Mouse (Mus musculus): ENCODE data around the gene Dact3. TPM values are rescaled to one million over a fixed set of nuclear protein-coding genes. Genes with fewer than 3 reads are reported as not detected.

Gene Dact3
- polyA plus RNA-seq, 2 experiments, result 11.5 to 64.3 TPM

DNA sequence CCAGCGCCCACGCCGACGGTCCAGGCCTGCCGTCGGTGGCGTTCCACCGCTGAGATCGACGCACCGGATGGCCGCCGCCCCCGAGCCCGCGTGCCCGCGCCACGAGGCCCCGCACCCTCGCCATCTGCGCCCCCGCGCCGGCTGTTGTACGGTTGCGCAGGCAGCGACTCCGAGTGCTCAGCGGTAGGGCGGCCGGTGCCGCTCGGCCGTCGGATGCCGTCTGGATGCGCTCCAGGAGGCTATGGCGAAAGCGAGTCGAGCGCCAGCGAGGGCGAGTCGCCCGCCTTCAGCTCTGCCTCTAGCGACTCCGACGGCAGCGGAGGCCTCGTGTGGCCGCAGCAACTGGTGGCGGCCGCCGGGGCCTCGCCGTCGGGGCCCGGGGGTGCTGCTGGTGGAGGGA is 10.8 kb downstream of the Dact3 start:
- peaks cover 9% of the 10 kb centered on the region for H3K9me3 ChIP-seq (ENCODE audit: control insufficient read depth, low read length)
- H3K27me3 ChIP-seq (ENCODE audit: control insufficient read depth, insufficient read depth, low read length), result no peaks in the 10 kb centered on the region
- peak overlapping the region; percentile 21 for H3K4me3 ChIP-seq (replicated peaks; ENCODE audit: low read length)
- WGBS, result 55% methylated on average over 49 of the region's 59 CpGs
- H3K36me3 ChIP-seq (ENCODE audit: control insufficient read depth, insufficient read depth, low read length), result peaks cover 71% of the 10 kb centered on the region
- DNase-seq (ENCODE audit: low spot score) (no peak), ATAC-seq (ENCODE audit: low FRiP score, low read depth) (no peak)
- H3K9ac ChIP-seq (ENCODE audit: low read depth, low read length, severe bottlenecking), result no peak overlapping the region
- no peak overlapping the region for H3K27ac ChIP-seq (replicated peaks; ENCODE audit: low read depth, low read length)
- no peak for TF ChIP-seq POLR2A (IDR thresholded peaks at IDR 0.05; ENCODE audit: borderline replicate concordance, extremely low read depth, insufficient read depth, insufficient read length)
- H3K4me2 ChIP-seq (replicated peaks; ENCODE audit: low read depth, low read length, severe bottlenecking), result no peak overlapping the region
- 0 out of 2 replicates have a peak, but pooled peaks cover 4% of the 10 kb centered on the region for H3K4me1 ChIP-seq (ENCODE audit: control insufficient read depth, insufficient read depth, low read length)

DNA sequence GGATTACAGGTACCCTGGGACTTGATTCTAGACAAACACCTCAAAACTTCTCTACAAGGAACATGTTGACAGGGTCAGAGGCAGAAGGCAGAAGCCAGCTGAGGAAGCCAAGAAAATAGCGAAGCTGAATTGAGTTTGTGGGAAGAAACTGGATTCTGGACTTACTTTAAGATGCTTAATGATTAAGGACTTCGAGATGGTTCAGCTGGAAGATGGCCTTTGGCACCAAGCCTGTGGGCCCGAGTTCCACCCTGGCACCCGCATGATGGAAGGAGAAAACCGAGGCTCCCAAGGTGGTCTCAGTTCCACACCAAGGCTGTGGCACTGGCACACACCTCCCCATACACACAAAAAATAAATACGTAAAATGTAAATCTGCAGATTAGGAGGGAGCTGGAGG is 15.4 kb downstream of the Dact3 start:
- no peak for TF ChIP-seq POLR2A (IDR thresholded peaks at IDR 0.05; ENCODE audit: borderline replicate concordance, extremely low read depth, insufficient read depth, insufficient read length)
- Histone ChIP-seq H3K27ac (replicated peaks; ENCODE audit: low read depth, low read length) (peak overlapping the region; percentile 90), H3K9me3 (ENCODE audit: control insufficient read depth, low read length) (peaks cover 7% of the 10 kb centered on the region), H3K9ac (ENCODE audit: low read depth, low read length, severe bottlenecking) (peak overlapping the region; percentile 45), H3K36me3 (ENCODE audit: control insufficient read depth, insufficient read depth, low read length) (peaks cover 32% of the 10 kb centered on the region), H3K4me1 (ENCODE audit: control insufficient read depth, insufficient read depth, low read length) (peaks cover 34% of the 10 kb centered on the region), H3K4me2 (replicated peaks; ENCODE audit: low read depth, low read length, severe bottlenecking) (peak overlapping the region; percentile 71), H3K27me3 (ENCODE audit: control insufficient read depth, insufficient read depth, low read length) (no peaks in the 10 kb centered on the region), H3K4me3 (replicated peaks; ENCODE audit: low read length) (peak overlapping the region; percentile 30)
- ATAC-seq (ENCODE audit: low FRiP score, low read depth), result peak; percentile 2
- DNase-seq (ENCODE audit: low spot score), result no peak
- 13% methylated on average over 6 of the region's 6 CpGs for WGBS

DNA sequence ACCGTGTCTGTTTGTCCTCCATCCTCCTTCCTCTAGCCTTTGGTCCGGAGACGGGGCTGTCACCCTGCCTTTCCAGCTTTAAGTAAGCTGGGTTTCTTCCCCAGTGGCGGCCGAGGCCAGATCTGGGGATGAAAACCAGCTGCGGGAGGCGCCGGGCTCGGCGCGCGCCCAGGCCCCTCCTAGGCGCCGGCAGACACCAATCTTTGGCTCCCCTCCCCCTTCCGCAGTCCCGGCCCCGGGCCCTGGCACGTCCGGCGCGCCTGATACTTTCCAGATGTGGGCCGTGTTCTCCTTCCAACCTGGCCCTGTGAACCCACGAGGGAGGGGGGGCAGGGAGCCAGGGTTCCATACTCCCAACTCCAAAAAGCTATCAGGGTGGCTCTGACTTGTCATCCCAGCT is 15.8 kb downstream of the Dact3 start:
- Histone ChIP-seq H3K9me3 (ENCODE audit: control insufficient read depth, low read length) (peaks cover 3% of the 10 kb centered on the region), H3K9ac (ENCODE audit: low read depth, low read length, severe bottlenecking) (peak overlapping the region; percentile 45), H3K4me1 (ENCODE audit: control insufficient read depth, insufficient read depth, low read length) (peaks cover 34% of the 10 kb centered on the region), H3K27ac (replicated peaks; ENCODE audit: low read depth, low read length) (peak overlapping the region; percentile 90), H3K27me3 (ENCODE audit: control insufficient read depth, insufficient read depth, low read length) (no peaks in the 10 kb centered on the region), H3K4me3 (replicated peaks; ENCODE audit: low read length) (peak overlapping the region; percentile 30), H3K36me3 (ENCODE audit: control insufficient read depth, insufficient read depth, low read length) (peaks cover 28% of the 10 kb centered on the region), H3K4me2 (replicated peaks; ENCODE audit: low read depth, low read length, severe bottlenecking) (peak overlapping the region; percentile 71)
- TF ChIP-seq POLR2A (IDR thresholded peaks at IDR 0.05; ENCODE audit: borderline replicate concordance, extremely low read depth, insufficient read depth, insufficient read length), result peak; percentile 74; the same call in 1 of the 2 replicates
- DNase-seq (ENCODE audit: low spot score) (peak; percentile 93), ATAC-seq (ENCODE audit: low FRiP score, low read depth) (peak; percentile 86)
- 2% methylated on average over 23 of the region's 23 CpGs for WGBS

DNA sequence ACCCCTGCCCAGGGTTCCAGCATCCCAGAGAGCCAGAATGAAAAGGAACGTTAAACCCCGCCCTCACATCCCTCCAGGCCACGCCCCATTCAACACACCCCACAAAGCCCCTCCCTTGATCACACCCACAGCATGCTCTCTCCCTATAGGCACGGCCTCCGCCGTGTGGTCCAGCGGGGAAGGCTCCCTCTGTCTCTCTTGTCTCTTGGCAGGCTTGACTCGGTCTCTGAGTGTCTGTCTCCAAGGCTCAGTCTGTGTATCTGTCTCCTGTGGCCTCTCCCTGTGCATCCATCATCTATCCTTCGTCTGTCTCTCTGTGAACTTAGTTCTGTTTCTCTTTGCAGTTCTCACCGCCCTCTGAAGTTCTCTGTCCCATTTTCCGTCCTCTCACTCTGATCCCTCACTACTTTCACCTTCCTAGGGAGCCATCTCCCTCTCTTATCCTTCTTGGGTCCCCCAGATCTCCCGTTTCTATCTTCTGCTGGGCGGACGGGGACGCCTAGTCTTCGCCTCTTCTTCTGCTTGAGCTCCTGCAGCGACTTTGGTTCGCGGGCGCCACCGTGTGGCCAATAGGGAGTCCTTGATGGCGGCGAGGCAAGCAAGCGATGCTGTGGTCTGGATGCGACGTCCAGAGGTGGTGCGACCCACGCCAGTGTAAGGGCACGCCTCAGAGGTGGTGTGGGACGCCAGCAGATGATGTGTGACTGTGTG is 16.7 kb downstream of the Dact3 start, which contains the start of gene Gng8:
Gene Gng8 (plus strand): TSS at position 146 of the 711 bp plus-strand sequence.
- ATAC-seq (ENCODE audit: low FRiP score, low read depth) (peak; percentile 86), DNase-seq (ENCODE audit: low spot score) (peak; percentile 89)
- Histone ChIP-seq H3K27ac (replicated peaks; ENCODE audit: low read depth, low read length) (peak within 1 kb of the TSS; percentile 90), H3K36me3 (ENCODE audit: control insufficient read depth, insufficient read depth, low read length) (peaks cover 19% of the 10 kb centered on the region), H3K4me2 (replicated peaks; ENCODE audit: low read depth, low read length, severe bottlenecking) (peak within 1 kb of the TSS; percentile 71), H3K4me3 (replicated peaks; ENCODE audit: low read length) (peak within 1 kb of the TSS; percentile 30), H3K9ac (ENCODE audit: low read depth, low read length, severe bottlenecking) (peak within 1 kb of the TSS; percentile 45), H3K27me3 (ENCODE audit: control insufficient read depth, insufficient read depth, low read length) (no peaks in the 10 kb centered on the region), H3K4me1 (ENCODE audit: control insufficient read depth, insufficient read depth, low read length) (peaks cover 34% of the 10 kb centered on the region), H3K9me3 (ENCODE audit: control insufficient read depth, low read length) (no peaks in the 10 kb centered on the region)
- TF ChIP-seq POLR2A (IDR thresholded peaks at IDR 0.05; ENCODE audit: borderline replicate concordance, extremely low read depth, insufficient read depth, insufficient read length), result 0 out of 2 replicates have a peak, but pooled peaks have one; percentile 7
- 1% methylated on average over 30 of the region's 30 CpGs for WGBS

DNA sequence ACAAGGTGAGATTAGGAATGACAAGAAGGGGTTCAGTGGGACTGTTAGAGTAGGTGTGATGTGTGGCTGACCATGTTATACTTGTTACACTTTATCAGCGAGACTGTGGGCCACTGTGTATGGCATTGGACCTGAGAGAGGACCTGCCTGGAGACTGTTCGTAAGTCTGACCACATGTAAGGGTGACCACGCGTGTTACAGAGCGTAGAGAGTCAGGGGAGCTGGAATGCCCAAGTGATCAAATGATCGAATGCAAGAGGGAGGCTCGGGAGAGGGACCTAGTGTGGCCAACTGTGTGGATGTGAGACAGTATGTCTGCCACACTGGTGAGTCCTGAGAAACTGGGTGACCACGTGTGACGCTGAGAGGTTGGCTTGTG is 17.2 kb downstream of the Dact3 start:
- Histone ChIP-seq H3K9ac (ENCODE audit: low read depth, low read length, severe bottlenecking) (peak overlapping the region; percentile 34), H3K27ac (replicated peaks; ENCODE audit: low read depth, low read length) (no peak overlapping the region)
- 44% methylated on average over 9 of the region's 9 CpGs for WGBS

More for the DNA sequence above, 17.2 kb downstream of the Dact3 start:
- Histone ChIP-seq H3K36me3 (ENCODE audit: control insufficient read depth, insufficient read depth, low read length) (peaks cover 14% of the 10 kb centered on the region), H3K4me2 (replicated peaks; ENCODE audit: low read depth, low read length, severe bottlenecking) (peak overlapping the region; percentile 71), H3K4me3 (replicated peaks; ENCODE audit: low read length) (peak overlapping the region; percentile 30), H3K27me3 (ENCODE audit: control insufficient read depth, insufficient read depth, low read length) (no peaks in the 10 kb centered on the region), H3K4me1 (ENCODE audit: control insufficient read depth, insufficient read depth, low read length) (peaks cover 34% of the 10 kb centered on the region), H3K9me3 (ENCODE audit: control insufficient read depth, low read length) (no peaks in the 10 kb centered on the region)
- TF ChIP-seq POLR2A (IDR thresholded peaks at IDR 0.05; ENCODE audit: borderline replicate concordance, extremely low read depth, insufficient read depth, insufficient read length), result no peak
- ATAC-seq (ENCODE audit: low FRiP score, low read depth), result no peak
- no peak for DNase-seq (ENCODE audit: low spot score)

Measured in limb, embryonic 14.5 days (tissue).